Mouse (Mus musculus) midbrain, embryonic 15.5 days (tissue): ENCODE measurements around the gene Aipl1. TPM values are rescaled to one million over a fixed set of nuclear protein-coding genes. Genes with fewer than 3 reads are reported as not detected.

ENCODE experiments used
- ATAC-seq: fragments of 200-750 bp; cut with Nextera tagmentation; replicated peaks from 2 replicates; pipeline ENCODE4 v1.8.0; 2017; ENCODE audit warnings: moderate TSS enrichment
- H3K27ac ChIP-seq: fragments of 300-500 bp; sonication (generic); 2 replicates; pipeline ENCODE4 v1.5.1; 2015; ENCODE audit warnings: mild to moderate bottlenecking, inconsistent platforms
- H3K27me3 ChIP-seq: fragments of 300-500 bp; sonication (generic); replicated peaks from 2 replicates; pipeline ENCODE4 v1.6.1; 2015; ENCODE audit warnings: inconsistent platforms
- H3K36me3 ChIP-seq: fragments of 300-500 bp; sonication (generic); replicated peaks from 2 replicates; pipeline ENCODE4 v1.6.1; 2015; ENCODE audit warnings: inconsistent platforms
- H3K4me1 ChIP-seq: fragments of 300-500 bp; sonication (generic); 2 replicates; pipeline ENCODE4 v1.6.1; 2015; ENCODE audit warnings: inconsistent platforms
- H3K4me2 ChIP-seq: fragments of 300-500 bp; sonication (generic); 2 replicates; pipeline ENCODE4 v1.6.1; 2015; ENCODE audit warnings: inconsistent platforms, mild to moderate bottlenecking, moderate library complexity
- H3K4me3 ChIP-seq: fragments of 300-500 bp; sonication (generic); 2 replicates; pipeline ENCODE4 v1.5.1; 2015; ENCODE audit warnings: mild to moderate bottlenecking, inconsistent platforms
- H3K9ac ChIP-seq: fragments of 300-500 bp; sonication (generic); 2 replicates; pipeline ENCODE4 v1.6.1; 2015; ENCODE audit warnings: mild to moderate bottlenecking, inconsistent platforms
- H3K9me3 ChIP-seq: fragments of 300-500 bp; sonication (generic); 2 replicates; pipeline ENCODE4 v1.6.1; 2016; ENCODE audit warnings: inconsistent platforms
- WGBS: fragments of 180-500 bp; shearing (Covaris S2); methylation state at CpG from one replicate; pipeline ENCODE4 v1.1.7; 2015; ENCODE audit warnings: mixed read lengths; 5-methylcytosine and 5-hydroxymethylcytosine counted together
- polyA plus RNA-seq: library from polyadenylated mRNA; unstranded; fragments of >200 nt; fragmentation: Nextera tagmentation; extraction: Ambion mirVana; gene quantifications from 2 replicates; pipeline ENCODE4 v1.2.1, GENCODE M21; 2015

Gene Aipl1
- polyA plus RNA-seq, 1 experiment from 2014 or later, result 0.45 TPM

DNA sequence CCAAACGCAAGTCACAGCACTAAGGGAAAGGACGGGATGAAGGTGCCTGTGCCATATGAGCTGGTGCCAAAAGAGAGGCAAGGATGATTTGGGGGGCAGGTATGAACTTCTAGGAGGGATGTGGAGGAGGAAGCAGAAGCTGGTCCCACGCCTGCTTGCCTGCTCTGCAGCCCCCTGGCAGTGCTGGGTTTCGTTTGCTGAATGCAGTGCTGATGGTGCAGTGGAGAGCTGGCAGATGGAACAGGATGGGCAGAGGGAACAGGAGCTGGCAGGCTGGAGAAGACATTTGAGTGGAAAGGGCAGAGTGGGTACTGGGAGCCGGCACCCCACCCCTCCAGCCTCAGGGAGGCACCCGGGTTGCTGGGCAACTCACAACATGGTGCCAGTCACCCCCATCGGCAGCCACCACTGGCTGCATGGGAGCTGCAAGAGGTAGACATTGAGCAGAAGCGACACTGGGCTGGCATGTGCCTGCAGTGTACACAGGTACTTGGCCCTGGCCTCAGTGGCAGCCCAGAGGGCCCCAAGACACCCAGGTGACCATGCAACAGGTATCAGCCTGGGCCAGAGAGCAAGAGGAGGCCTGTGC is 12.0 kb upstream of the Aipl1 start:
- Histone ChIP-seq H3K27me3 (peaks cover 19% of the 10 kb centered on the region), H3K9me3 (no peaks in the 10 kb centered on the region), H3K27ac (no peak overlapping the region), H3K4me1 (peaks cover 18% of the 10 kb centered on the region), H3K36me3 (no peaks in the 10 kb centered on the region), H3K4me2 (no peak overlapping the region), H3K4me3 (no peak overlapping the region), H3K9ac (no peak overlapping the region)
- ATAC-seq, result no peak
- 70% methylated on average over 8 of the region's 8 CpGs for WGBS

DNA sequence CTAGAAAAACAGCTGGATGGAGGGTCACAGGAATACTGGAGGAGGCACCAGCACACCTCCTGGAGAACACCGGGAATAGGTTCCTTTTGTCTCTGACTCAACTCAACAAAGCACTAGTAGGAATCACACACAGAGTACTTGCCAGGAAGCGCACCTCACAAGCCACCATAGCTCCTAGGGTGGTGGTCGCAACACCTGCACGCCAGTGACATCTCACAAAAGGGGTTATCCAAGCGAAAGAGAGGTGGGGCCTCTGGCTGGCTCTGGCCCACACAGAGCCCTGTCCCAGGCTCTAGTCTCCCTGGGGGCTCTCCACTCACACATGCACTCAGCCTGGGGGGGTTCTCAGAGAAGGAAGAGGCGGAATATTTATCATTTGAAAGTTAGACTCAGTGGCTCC is 11.4 kb upstream of the Aipl1 start:
- peaks cover 19% of the 10 kb centered on the region for H3K4me1 ChIP-seq
- no peaks in the 10 kb centered on the region for H3K9me3 ChIP-seq
- no peak overlapping the region for H3K4me2 ChIP-seq
- no peaks in the 10 kb centered on the region for H3K36me3 ChIP-seq
- 60% methylated on average over 6 of the region's 6 CpGs for WGBS
- H3K27ac ChIP-seq, result no peak overlapping the region
- no peak for ATAC-seq
- H3K9ac ChIP-seq, result no peak overlapping the region
- H3K27me3 ChIP-seq, result peaks cover 15% of the 10 kb centered on the region
- no peak overlapping the region for H3K4me3 ChIP-seq

DNA sequence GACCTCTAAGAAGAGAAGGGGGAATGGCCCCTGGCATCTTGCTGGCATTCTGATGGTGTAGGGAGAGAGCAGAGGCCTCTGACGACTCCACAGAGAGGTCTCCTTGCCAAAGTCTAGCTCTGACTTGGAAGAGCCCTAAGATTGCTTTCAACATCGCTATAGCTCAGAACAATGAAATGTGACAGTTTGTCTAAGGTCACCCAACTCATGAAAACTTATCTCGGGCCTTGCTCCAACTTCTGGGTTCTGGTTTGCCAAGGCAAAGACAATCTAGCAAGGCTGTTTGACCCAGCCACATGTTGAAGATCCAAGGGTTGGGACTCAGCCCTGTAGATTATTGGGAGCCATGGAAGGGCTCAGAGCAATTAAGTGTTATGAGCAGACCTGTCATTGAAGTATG is 6.9 kb upstream of the Aipl1 start:
- H3K4me1 ChIP-seq, result peaks cover 35% of the 10 kb centered on the region
- H3K9me3 ChIP-seq, result no peaks in the 10 kb centered on the region
- WGBS, result 89% methylated on average over 3 of the region's 3 CpGs
- no peak overlapping the region for H3K27ac ChIP-seq
- no peak for ATAC-seq
- H3K36me3 ChIP-seq, result no peaks in the 10 kb centered on the region
- no peak overlapping the region for H3K9ac ChIP-seq
- no peak overlapping the region for H3K4me3 ChIP-seq
- H3K27me3 ChIP-seq, result peaks cover 2% of the 10 kb centered on the region; the same call in 1 of the 2 replicates
- no peak overlapping the region for H3K4me2 ChIP-seq

DNA sequence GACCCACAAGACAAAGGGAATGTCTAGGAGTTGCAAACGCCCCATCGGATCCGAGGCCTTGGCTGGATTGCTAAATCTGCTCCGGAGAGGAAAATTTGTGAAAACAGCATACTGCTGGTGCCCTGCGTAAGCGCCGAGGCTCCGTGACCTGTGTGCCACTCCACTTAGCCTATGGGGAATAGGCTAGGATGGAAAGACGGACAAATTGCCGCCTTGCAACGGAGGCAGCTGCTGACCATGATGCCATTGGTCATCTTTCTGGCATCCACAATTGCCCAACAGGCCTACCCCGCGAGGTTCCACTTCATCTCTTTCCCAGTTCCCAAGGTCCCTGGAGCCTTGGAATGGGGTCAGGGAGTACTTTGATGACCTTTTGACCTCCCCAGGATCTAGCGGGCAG is 5.3 kb upstream of the Aipl1 start:
- Histone ChIP-seq H3K4me2 (peak overlapping the region; percentile 96), H3K27ac (no peak overlapping the region), H3K4me3 (peak overlapping the region; percentile 73), H3K27me3 (no peaks in the 10 kb centered on the region), H3K9me3 (no peaks in the 10 kb centered on the region), H3K4me1 (peaks cover 50% of the 10 kb centered on the region), H3K9ac (peak overlapping the region; percentile 54), H3K36me3 (no peaks in the 10 kb centered on the region)
- 0% methylated on average over 14 of the region's 14 CpGs for WGBS
- ATAC-seq, result no peak

DNA sequence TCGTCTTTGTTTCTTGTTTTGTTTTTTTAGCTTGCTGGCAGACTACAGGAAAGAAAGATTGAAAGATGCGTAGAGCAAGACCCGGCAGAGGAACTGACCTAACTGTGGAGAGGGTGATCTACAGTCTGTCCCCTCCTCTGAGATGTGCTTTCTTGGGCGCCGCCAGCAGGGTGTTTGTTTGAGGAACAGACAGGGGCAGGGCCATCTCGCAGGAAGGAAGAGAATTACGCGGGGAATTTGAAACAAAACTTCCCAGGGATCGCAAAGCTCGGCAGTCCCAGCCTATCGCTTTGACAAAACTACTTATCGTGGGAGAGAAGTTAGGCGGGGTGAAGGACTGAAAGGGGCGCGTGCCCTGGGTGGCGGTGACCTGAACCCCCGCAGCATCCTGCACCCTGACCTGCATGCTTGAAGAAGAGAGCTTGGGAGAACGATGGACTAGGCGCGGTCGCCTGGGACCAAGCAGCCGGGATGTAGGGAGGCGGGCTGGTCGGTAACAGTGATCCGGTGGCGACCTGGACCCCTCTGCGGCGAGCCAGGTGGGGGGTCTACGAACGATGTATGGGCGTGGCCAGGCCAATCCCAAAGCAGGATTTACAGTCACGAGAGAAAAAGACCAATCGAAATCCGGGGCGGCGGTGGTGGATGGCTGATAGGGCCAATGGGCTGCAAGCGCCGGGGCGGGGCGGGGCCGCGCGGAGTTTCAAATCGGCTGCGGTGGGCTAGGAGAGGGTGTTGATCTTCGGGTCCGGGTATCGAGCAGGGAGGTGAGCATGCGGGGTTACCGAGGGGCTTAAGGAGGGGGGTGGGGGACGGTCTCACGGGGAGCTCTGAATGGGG is 4.7 kb upstream of the Aipl1 start, which contains the start of gene Pimreg:
TSS of gene Pimreg (plus strand) at position 265 of the 840 bp plus-strand sequence.
- Histone ChIP-seq H3K4me1 (peaks cover 51% of the 10 kb centered on the region), H3K9ac (peak within 1 kb of the TSS; percentile 63), H3K4me2 (peak within 1 kb of the TSS; percentile 96), H3K4me3 (peak within 1 kb of the TSS; percentile 73), H3K27me3 (no peaks in the 10 kb centered on the region), H3K9me3 (no peaks in the 10 kb centered on the region), H3K36me3 (no peaks in the 10 kb centered on the region), H3K27ac (peak within 1 kb of the TSS; percentile 40)
- WGBS, result under 1% methylated on average over 52 of the region's 52 CpGs
- ATAC-seq, result peak; percentile 89

DNA sequence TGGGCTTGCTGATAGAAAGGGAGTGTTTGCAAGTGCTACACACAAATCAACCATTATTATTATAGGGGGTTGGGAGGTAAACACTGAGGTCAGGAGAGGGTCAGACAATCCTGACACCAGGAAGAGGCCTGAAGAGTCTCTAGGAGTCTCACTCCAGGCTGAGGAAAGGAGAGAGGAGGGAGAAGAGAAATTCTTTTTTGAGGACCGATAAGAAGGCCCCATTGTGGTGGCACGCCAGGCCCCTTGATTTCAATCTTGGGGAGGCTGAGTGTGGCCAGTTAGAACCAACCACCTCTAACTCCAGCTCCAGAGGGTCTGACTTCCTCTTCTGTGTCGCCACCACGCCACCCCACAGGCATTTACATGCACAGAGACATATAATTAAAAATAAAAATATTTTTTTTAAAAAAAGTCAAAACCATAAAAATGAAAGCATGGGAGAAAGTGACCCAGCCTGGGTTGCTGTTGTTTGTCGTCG is 4.0 kb upstream of the Aipl1 start:
- no peak for ATAC-seq
- WGBS, result 14% methylated on average over 6 of the region's 6 CpGs

DNA sequence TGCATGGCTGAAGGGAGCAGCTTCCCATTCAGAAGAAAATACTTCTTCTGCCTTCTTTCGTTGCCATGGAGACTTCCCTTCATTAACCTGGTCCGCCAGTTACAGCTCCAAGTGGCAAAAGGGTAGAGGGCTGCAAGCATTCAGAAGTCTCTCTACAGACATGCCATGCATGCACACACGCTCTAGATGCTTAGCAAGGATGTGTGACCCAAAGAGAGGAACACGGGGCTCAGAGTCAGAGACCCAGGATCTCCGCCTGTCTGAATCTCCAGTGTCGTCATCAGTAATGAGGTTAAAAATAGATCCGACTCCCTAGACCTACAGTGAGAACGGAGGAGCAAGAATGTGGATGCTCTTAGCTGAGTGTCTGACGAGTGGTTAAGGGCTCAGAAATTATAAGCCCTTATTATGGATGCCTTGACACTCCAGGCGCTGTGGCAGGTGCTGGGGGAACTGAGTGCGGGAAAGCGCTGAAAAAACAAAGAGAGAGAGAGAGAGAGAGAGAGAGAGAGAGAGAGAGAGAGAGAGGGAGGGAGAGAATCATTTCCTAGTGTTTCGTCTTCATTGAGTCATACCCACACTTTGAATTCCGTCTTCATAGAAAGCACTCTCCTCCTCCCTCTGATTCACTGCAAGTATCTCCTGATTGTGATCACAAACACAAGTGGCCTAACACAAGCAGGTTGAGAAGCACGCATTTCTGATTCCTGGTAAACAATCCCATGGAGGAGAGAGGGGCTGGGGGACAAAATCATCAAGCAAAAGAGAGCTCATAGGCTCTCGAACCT is 2.5 kb upstream of the Aipl1 start:
- H3K27ac ChIP-seq, result peak overlapping the region; percentile 77
- WGBS, result 14% methylated on average over 16 of the region's 16 CpGs
- peaks cover 51% of the 10 kb centered on the region for H3K4me1 ChIP-seq
- peak; percentile 15 for ATAC-seq
- H3K4me3 ChIP-seq, result peak overlapping the region; percentile 12; the same call in 1 of the 2 replicates
- no peaks in the 10 kb centered on the region for H3K27me3 ChIP-seq
- no peaks in the 10 kb centered on the region for H3K9me3 ChIP-seq
- no peaks in the 10 kb centered on the region for H3K36me3 ChIP-seq
- H3K4me2 ChIP-seq, result peak overlapping the region; percentile 39
- peak overlapping the region; percentile 30; the same call in 1 of the 2 replicates for H3K9ac ChIP-seq

More for the DNA sequence above, 4.0 kb upstream of the Aipl1 start:
- Histone ChIP-seq H3K4me2 (peak overlapping the region; percentile 96), H3K4me1 (peaks cover 51% of the 10 kb centered on the region), H3K36me3 (no peaks in the 10 kb centered on the region), H3K27ac (0 out of 2 replicates have a peak overlapping the region, but pooled peaks have one; percentile 40), H3K4me3 (peak overlapping the region; percentile 73), H3K9ac (no peak overlapping the region; the same call in 1 of the 2 replicates), H3K9me3 (no peaks in the 10 kb centered on the region), H3K27me3 (no peaks in the 10 kb centered on the region)

DNA sequence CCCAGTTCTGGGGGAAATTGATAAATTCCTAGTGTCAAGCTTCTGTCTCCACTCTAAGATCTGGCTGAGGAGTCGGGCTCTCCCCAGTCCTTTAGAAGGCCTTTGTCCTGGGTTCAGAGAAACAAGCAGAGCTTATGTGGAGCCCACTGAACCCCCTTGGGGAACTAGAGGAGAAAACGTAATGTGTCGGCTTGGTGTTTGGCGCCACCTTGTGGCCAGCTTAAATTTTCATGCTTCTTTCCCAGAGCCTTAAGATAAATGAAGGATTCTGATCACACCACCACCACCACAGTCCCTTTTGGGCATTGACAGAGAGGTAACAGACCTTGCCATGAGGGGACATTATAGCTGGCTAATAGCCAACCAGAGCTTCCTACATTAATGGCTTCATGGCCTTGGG is 687 bp upstream of the Aipl1 start:
- H3K9me3 ChIP-seq, result no peaks in the 10 kb centered on the region
- ATAC-seq, result no peak
- H3K4me1 ChIP-seq, result peaks cover 43% of the 10 kb centered on the region
- H3K36me3 ChIP-seq, result no peaks in the 10 kb centered on the region
- no peak overlapping the region for H3K9ac ChIP-seq
- no peaks in the 10 kb centered on the region for H3K27me3 ChIP-seq
- H3K27ac ChIP-seq, result no peak overlapping the region
- under 1% methylated on average over 4 of the region's 4 CpGs for WGBS
- H3K4me3 ChIP-seq, result no peak overlapping the region
- H3K4me2 ChIP-seq, result no peak overlapping the region

DNA sequence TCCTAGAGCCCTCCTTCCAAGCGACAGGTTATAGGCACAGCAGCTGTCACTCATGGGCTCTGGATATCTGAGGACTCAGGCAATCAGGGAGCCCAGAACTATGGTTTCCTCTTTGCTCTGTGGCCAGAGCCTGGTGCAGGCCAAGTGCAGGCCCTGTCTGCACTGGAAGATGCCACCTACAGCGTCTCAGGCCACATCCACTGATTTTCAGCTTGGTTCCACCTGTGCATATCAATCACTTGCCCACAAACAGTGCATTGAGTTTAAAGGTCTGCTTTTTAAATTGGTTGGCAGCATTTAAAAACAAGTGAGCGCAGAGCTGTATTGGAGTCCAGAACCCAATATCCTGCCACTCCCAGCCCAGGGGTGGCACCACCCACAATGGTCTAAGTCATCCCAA is 4.7 kb downstream of the Aipl1 start:
- no peaks in the 10 kb centered on the region for H3K9me3 ChIP-seq
- H3K4me1 ChIP-seq, result peaks cover 6% of the 10 kb centered on the region; the same call in 1 of the 2 replicates
- no peak overlapping the region for H3K4me2 ChIP-seq
- H3K4me3 ChIP-seq, result no peak overlapping the region
- no peak overlapping the region for H3K9ac ChIP-seq
- no peak overlapping the region for H3K27ac ChIP-seq
- ATAC-seq, result no peak
- no peaks in the 10 kb centered on the region for H3K36me3 ChIP-seq
- H3K27me3 ChIP-seq, result no peaks in the 10 kb centered on the region
- WGBS, result 95% methylated on average over 3 of the region's 3 CpGs

DNA sequence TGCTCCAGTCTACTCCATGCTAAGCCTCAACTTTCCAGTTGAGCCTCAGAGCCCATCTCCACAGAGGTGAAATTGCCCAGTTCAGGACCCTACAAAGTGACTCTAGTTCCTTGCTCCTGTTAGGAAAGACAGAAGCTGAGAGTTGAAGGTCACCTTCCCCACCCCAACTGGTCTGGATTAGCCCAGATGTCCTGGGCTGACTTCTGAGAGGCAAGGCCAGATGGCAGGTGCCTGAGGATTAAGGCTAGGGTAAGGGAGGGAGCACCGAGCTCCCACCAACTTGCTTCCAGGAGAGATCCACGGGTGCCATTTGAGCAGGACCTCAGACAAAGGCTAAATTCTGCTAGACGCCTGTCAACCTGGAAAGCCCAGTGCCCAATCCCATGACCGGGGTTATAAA is 5.2 kb downstream of the Aipl1 start:
- Histone ChIP-seq H3K9ac (no peak overlapping the region), H3K4me1 (peaks cover 5% of the 10 kb centered on the region; the same call in 1 of the 2 replicates), H3K9me3 (no peaks in the 10 kb centered on the region), H3K27me3 (no peaks in the 10 kb centered on the region), H3K36me3 (no peaks in the 10 kb centered on the region), H3K4me2 (no peak overlapping the region), H3K4me3 (no peak overlapping the region), H3K27ac (no peak overlapping the region)
- 76% methylated on average over 4 of the region's 4 CpGs for WGBS
- ATAC-seq, result no peak

DNA sequence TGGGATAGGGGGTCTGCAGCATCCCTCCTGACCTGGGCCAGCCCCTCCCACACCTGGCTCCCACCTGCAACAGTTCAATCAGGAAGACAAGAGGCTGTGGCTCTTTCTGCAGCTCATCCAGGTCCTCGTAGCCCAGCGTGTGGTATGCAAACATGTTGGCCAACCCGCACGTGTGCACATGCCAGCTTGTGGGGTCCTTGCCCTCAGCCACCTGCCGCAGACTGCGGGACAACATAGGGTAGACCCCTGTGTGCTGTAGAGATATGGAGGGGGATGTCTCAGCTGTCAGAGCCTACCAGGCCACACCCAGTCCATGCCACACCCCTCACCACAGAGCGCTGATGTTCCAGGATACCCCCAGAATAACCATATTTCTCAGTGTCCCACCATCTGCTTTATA is 6.0 kb downstream of the Aipl1 start:
- Histone ChIP-seq H3K27me3 (no peaks in the 10 kb centered on the region), H3K9ac (no peak overlapping the region), H3K4me3 (no peak overlapping the region), H3K4me2 (no peak overlapping the region), H3K4me1 (peaks cover 5% of the 10 kb centered on the region; the same call in 1 of the 2 replicates), H3K36me3 (no peaks in the 10 kb centered on the region), H3K27ac (no peak overlapping the region), H3K9me3 (no peaks in the 10 kb centered on the region)
- WGBS, result 95% methylated on average over 7 of the region's 7 CpGs
- no peak for ATAC-seq

DNA sequence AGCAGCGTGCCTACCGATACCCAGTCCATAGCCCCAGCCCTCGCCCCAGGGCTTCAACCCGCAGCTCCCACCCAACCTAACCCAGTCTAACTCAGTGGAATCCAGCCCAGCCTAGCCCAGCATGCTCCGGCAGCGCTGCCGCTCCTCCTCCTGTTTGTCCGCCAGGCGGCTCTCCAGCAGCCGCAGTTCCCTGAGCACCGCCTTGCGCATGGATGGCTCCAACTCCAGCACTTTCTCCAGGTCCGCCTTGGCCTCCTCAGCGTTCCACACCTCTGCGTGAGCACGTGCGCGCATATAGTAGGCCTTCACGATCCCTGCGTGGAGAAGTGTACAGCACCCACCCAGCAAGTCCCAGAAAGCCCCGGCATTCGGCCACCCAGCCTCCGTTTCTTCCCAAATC is 8.2 kb downstream of the Aipl1 start:
- no peaks in the 10 kb centered on the region for H3K9me3 ChIP-seq
- H3K4me1 ChIP-seq, result peaks cover 9% of the 10 kb centered on the region; the same call in 1 of the 2 replicates
- no peaks in the 10 kb centered on the region for H3K36me3 ChIP-seq
- no peak overlapping the region for H3K4me3 ChIP-seq
- H3K9ac ChIP-seq, result no peak overlapping the region
- no peak; the same call in 1 of the 2 replicates for ATAC-seq
- no peak overlapping the region for H3K4me2 ChIP-seq
- no peak overlapping the region for H3K27ac ChIP-seq
- WGBS, result 22% methylated on average over 23 of the region's 23 CpGs
- no peaks in the 10 kb centered on the region for H3K27me3 ChIP-seq
